Mouse (Mus musculus) limb, embryonic 14.5 days (tissue): ENCODE results near the gene Tm4sf20. TPM values are rescaled to one million over a fixed set of nuclear protein-coding genes. Genes with fewer than 3 reads are reported as not detected.

Experiments
- ATAC-seq: fragments of 200-750 bp; cut with Nextera tagmentation; 2 replicates; pipeline ENCODE4 v1.8.0; 2017; ENCODE audit warnings: low read depth, moderate number of reproducible peaks, moderate TSS enrichment; ENCODE audit not compliant: low FRiP score
- DNase-seq: peaks from one replicate; pipeline ENCODE4 v3.0.0-alpha.2; 2015; ENCODE audit warnings: low spot score
- H3K27ac ChIP-seq: fragments of 300-500 bp; sonication (generic); replicated peaks from 2 replicates; pipeline ENCODE4 v1.5.1; 2014; ENCODE audit warnings: low read depth, mild to moderate bottlenecking, low read length, moderate library complexity, mixed read lengths
- H3K27me3 ChIP-seq: fragments of 300-500 bp; sonication (generic); 2 replicates; pipeline ENCODE4 v1.6.1; 2014; ENCODE audit warnings: low read length, mixed read lengths; ENCODE audit not compliant: control insufficient read depth, insufficient read depth
- H3K36me3 ChIP-seq: fragments of 300-500 bp; sonication (generic); 2 replicates; pipeline ENCODE4 v1.6.1; 2014; ENCODE audit warnings: mild to moderate bottlenecking, low read length, moderate library complexity, mixed read lengths; ENCODE audit not compliant: control insufficient read depth, insufficient read depth
- H3K4me1 ChIP-seq: fragments of 300-500 bp; sonication (generic); 2 replicates; pipeline ENCODE4 v1.6.1; 2014; ENCODE audit warnings: antibody characterized with exemption, low read length, mixed read lengths; ENCODE audit not compliant: control insufficient read depth, insufficient read depth
- H3K4me2 ChIP-seq: fragments of 300-500 bp; sonication (generic); replicated peaks from 2 replicates; pipeline ENCODE4 v1.6.1; 2014; ENCODE audit warnings: low read depth, mild to moderate bottlenecking, low read length, moderate library complexity; ENCODE audit not compliant: severe bottlenecking
- H3K4me3 ChIP-seq: fragments of 300-500 bp; sonication (generic); replicated peaks from 2 replicates; pipeline ENCODE4 v1.5.1; 2014; ENCODE audit warnings: low read length
- H3K9ac ChIP-seq: fragments of 300-500 bp; sonication (generic); 2 replicates; pipeline ENCODE4 v1.6.1; 2014; ENCODE audit warnings: mild to moderate bottlenecking, low read depth, low read length, moderate library complexity; ENCODE audit not compliant: severe bottlenecking
- H3K9me3 ChIP-seq: fragments of 300-500 bp; sonication (generic); 2 replicates; pipeline ENCODE4 v1.6.1; 2016; ENCODE audit warnings: low read length; ENCODE audit not compliant: control insufficient read depth
- POLR2A ChIP-seq: fragments of 200-500 bp; IDR thresholded peaks from 2 replicates; pipeline ENCODE4 v1.8.0; 2012; ENCODE audit warnings: inconsistent platforms, mild to moderate bottlenecking, moderate library complexity, borderline replicate concordance; ENCODE audit not compliant: insufficient read depth, insufficient read length; ENCODE audit errors: extremely low read depth
- WGBS: fragments of 180-500 bp; shearing (Covaris S2); extraction: QIAGEN DNeasy Blood & Tissue Kit; methylation state at CpG from one replicate; pipeline ENCODE4 v1.1.7; 2014; 5-methylcytosine and 5-hydroxymethylcytosine counted together
- polyA plus RNA-seq, 2 experiments: library from polyadenylated mRNA; depleted of rRNA in 1 of 2; stranded (reverse) in 1 of 2; unstranded in 1 of 2; fragments of >200 nt; fragmentation: Nextera tagmentation in 1 of 2; extraction: Ambion mirVana in 1 of 2; gene quantifications; 2 replicates each; pipeline versions ENCODE4 v1.2.1 to v1.2.3; 2012 to 2014

Tm4sf20 gene
- polyA plus RNA-seq, 2 experiments: not detected

- no peak overlapping the region for H3K4me3 ChIP-seq
- H3K36me3 ChIP-seq: no peaks in the 10 kb centered on the region
- ATAC-seq: no peak
- no peak overlapping the region for H3K9ac ChIP-seq
- WGBS: 88% methylated on average over 4 of the region's 4 CpGs
- H3K27ac ChIP-seq: no peak overlapping the region
- TF ChIP-seq POLR2A: no peak
- DNase-seq: no peak
- H3K27me3 ChIP-seq: no peaks in the 10 kb centered on the region
- H3K9me3 ChIP-seq: no peaks in the 10 kb centered on the region
- H3K4me2 ChIP-seq: no peak overlapping the region
- no peaks in the 10 kb centered on the region for H3K4me1 ChIP-seq
These were observed 28.8 kb upstream of the Tm4sf20 start for GRCm38 (mm10) chr1:82797088-82797487.

- Histone ChIP-seq H3K4me2 (no peak overlapping the region), H3K27ac (no peak overlapping the region), H3K4me3 (no peak overlapping the region), H3K27me3 (no peaks in the 10 kb centered on the region), H3K4me1 (no peaks in the 10 kb centered on the region), H3K36me3 (no peaks in the 10 kb centered on the region), H3K9me3 (no peaks in the 10 kb centered on the region), H3K9ac (no peak overlapping the region)
- WGBS: 61% methylated on average over 18 of the region's 18 CpGs
- ATAC-seq (no peak), DNase-seq (no peak)
- TF ChIP-seq POLR2A: no peak
These were observed 27.6 kb upstream of the Tm4sf20 start for GRCm38 (mm10) chr1:82795702-82796443.

- no peak overlapping the region for H3K27ac ChIP-seq
- H3K27me3 ChIP-seq: no peaks in the 10 kb centered on the region
- H3K9me3 ChIP-seq: no peaks in the 10 kb centered on the region
- TF ChIP-seq POLR2A: no peak
- H3K4me2 ChIP-seq: no peak overlapping the region
- no peak overlapping the region for H3K9ac ChIP-seq
- no peak for ATAC-seq
- DNase-seq: no peak
- WGBS: 73% methylated on average over 2 of the region's 2 CpGs
- H3K36me3 ChIP-seq: no peaks in the 10 kb centered on the region
- no peaks in the 10 kb centered on the region for H3K4me1 ChIP-seq
- H3K4me3 ChIP-seq: no peak overlapping the region
These were observed 26.9 kb upstream of the Tm4sf20 start for GRCm38 (mm10) chr1:82795211-82795610.

- no peak for ATAC-seq
These were observed 25.7 kb upstream of the Tm4sf20 start for GRCm38 (mm10) chr1:82793986-82794385.

GRCm38 (mm10) chr1:82793110-82793509 is 24.8 kb upstream of the Tm4sf20 start:
- ATAC-seq: no peak

More at GRCm38 (mm10) chr1:82793986-82794385, 25.7 kb upstream of the Tm4sf20 start:
- no peak overlapping the region for H3K27ac ChIP-seq
- H3K9me3 ChIP-seq: no peaks in the 10 kb centered on the region; the same call in 1 of the 2 replicates
- H3K4me3 ChIP-seq: no peak overlapping the region
- no peak for TF ChIP-seq POLR2A
- no peak for DNase-seq
- no peak overlapping the region for H3K4me2 ChIP-seq
- H3K36me3 ChIP-seq: no peaks in the 10 kb centered on the region
- H3K9ac ChIP-seq: no peak overlapping the region
- no peaks in the 10 kb centered on the region for H3K27me3 ChIP-seq
- WGBS: 51% methylated on average over 4 of the region's 4 CpGs
- no peaks in the 10 kb centered on the region for H3K4me1 ChIP-seq

More at GRCm38 (mm10) chr1:82793110-82793509, 24.8 kb upstream of the Tm4sf20 start:
- Histone ChIP-seq H3K27me3 (no peaks in the 10 kb centered on the region), H3K4me2 (no peak overlapping the region), H3K4me1 (no peaks in the 10 kb centered on the region), H3K36me3 (no peaks in the 10 kb centered on the region), H3K4me3 (no peak overlapping the region), H3K9me3 (no peaks in the 10 kb centered on the region; the same call in 1 of the 2 replicates), H3K27ac (no peak overlapping the region), H3K9ac (no peak overlapping the region)
- 87% methylated on average over 3 of the region's 3 CpGs for WGBS
- no peak for DNase-seq
- TF ChIP-seq POLR2A: no peak
